Mouse (Mus musculus): ENCODE data around the gene Cacna2d3. TPM values are rescaled to one million over a fixed set of nuclear protein-coding genes. Genes with fewer than 3 reads are reported as not detected.

The Cacna2d3 gene
- polyA plus RNA-seq, 1 experiment: not detected

DNA sequence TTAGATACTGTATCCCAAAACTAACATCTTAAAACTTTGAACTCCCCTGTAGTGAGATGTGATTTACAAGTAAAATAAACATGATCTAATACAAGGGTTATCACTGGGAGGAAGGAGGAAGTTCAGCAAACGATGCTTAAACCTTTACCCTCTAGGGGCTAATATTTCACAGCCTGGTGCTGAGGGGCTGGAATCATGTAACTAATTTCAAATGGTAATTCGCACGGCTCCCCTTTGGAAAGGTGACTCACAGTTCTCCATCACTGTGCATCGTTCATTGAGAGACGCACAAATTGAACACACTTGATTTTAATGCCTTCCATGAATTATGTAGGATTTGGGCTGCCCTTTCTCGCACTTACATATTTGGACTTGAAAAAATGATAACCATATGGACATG is 767.6 kb downstream of the Cacna2d3 start:
- Histone ChIP-seq H3K4me3 (ENCODE audit: insufficient read depth, low read depth, low read length) (no peak overlapping the region), H3K4me1 (ENCODE audit: control insufficient read depth, insufficient read depth, low read length) (peaks cover 8% of the 10 kb centered on the region), H3K27ac (ENCODE audit: insufficient read depth, low read depth, low read length) (no peak overlapping the region)
- WGBS: 86% methylated on average over 6 of the region's 6 CpGs
- no peak for TF ChIP-seq CTCF (IDR thresholded peaks at IDR 0.05; ENCODE audit: insufficient read depth, low read depth, low read length)
- no peak for TF ChIP-seq POLR2A (IDR thresholded peaks at IDR 0.05; ENCODE audit: insufficient read depth, low read depth, low read length)

DNA sequence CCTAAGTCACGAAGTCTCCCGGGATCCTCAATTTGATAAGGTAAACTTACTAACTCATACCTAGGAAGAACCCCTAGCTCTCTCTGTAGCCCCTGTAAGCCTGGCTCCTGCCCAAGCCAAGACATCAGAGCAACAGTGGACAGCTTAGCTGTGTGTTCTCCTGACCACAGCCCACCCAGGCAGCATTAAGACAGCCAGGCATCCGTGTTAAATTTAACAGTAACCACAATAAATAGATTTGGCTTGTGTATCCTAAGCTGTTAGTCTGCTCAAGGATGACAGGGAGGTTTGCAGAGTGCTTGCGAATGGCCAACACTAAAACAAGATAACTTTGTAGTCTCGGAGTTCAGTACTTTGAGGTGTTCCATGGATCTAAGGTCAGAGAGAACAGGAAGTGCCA is 768.3 kb downstream of the Cacna2d3 start:
- TF ChIP-seq CTCF (IDR thresholded peaks at IDR 0.05; ENCODE audit: insufficient read depth, low read depth, low read length) (no peak), POLR2A (IDR thresholded peaks at IDR 0.05; ENCODE audit: insufficient read depth, low read depth, low read length) (no peak)
- H3K4me1 ChIP-seq (ENCODE audit: control insufficient read depth, insufficient read depth, low read length): peaks cover 4% of the 10 kb centered on the region; the same call in 1 of the 2 replicates
- no peak overlapping the region for H3K27ac ChIP-seq (ENCODE audit: insufficient read depth, low read depth, low read length)
- WGBS: 87% methylated on average over 5 of the region's 5 CpGs
- H3K4me3 ChIP-seq (ENCODE audit: insufficient read depth, low read depth, low read length): no peak overlapping the region

DNA sequence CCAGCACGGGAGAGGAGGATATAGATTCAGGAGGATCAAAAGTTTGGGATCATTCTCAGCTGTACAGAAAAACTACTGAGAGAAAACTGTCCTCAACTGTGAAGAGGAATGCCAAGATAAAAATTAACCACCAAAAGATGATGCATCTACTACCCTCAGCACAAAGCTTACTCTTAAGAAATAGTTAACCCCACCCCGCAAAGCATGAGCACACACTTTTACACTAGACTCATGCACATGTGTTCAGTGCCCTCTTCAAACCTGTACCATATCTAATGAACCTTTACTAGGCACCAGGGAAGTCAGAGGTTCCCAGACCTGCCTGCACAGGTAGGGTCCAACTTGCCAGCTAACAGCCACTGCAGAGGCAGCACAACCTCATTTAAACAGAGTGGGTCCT is 771.2 kb downstream of the Cacna2d3 start:
- Histone ChIP-seq H3K4me1 (ENCODE audit: control insufficient read depth, insufficient read depth, low read length) (peaks cover 9% of the 10 kb centered on the region; the same call in 1 of the 2 replicates), H3K27ac (ENCODE audit: insufficient read depth, low read depth, low read length) (peak overlapping the region; percentile 38; the same call in 1 of the 2 replicates), H3K4me3 (ENCODE audit: insufficient read depth, low read depth, low read length) (no peak overlapping the region)
- TF ChIP-seq POLR2A (IDR thresholded peaks at IDR 0.05; ENCODE audit: insufficient read depth, low read depth, low read length): no peak
- TF ChIP-seq CTCF (IDR thresholded peaks at IDR 0.05; ENCODE audit: insufficient read depth, low read depth, low read length): no peak
- WGBS: 87% methylated on average over 2 of the region's 2 CpGs

DNA sequence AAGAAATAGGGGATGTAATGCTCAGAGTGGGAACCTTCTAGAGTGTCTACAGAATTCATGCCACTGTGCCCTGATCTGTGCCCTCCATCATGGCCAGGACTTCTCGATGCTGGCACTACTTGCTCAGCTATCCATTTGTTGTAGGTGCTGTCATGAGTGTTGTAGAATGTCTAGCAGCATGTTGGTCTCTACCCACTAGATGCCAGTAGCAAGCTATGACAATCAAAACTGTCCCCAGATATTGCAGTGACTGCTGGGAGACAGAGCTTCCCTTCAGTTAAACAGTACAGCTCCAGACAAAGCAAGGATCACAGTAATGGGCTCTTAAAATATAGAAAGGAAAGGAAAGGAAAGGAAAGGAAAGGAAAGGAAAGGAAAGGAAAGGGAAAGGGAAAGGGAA is 771.9 kb downstream of the Cacna2d3 start:
- no peak overlapping the region for H3K4me3 ChIP-seq (ENCODE audit: insufficient read depth, low read depth, low read length)
- 81% methylated on average over 1 of the region's 1 CpGs for WGBS
- TF ChIP-seq CTCF (IDR thresholded peaks at IDR 0.05; ENCODE audit: insufficient read depth, low read depth, low read length) (no peak), POLR2A (IDR thresholded peaks at IDR 0.05; ENCODE audit: insufficient read depth, low read depth, low read length) (no peak)
- H3K27ac ChIP-seq (ENCODE audit: insufficient read depth, low read depth, low read length): peak overlapping the region; percentile 38; the same call in 1 of the 2 replicates
- peaks cover 9% of the 10 kb centered on the region; the same call in 1 of the 2 replicates for H3K4me1 ChIP-seq (ENCODE audit: control insufficient read depth, insufficient read depth, low read length)

DNA sequence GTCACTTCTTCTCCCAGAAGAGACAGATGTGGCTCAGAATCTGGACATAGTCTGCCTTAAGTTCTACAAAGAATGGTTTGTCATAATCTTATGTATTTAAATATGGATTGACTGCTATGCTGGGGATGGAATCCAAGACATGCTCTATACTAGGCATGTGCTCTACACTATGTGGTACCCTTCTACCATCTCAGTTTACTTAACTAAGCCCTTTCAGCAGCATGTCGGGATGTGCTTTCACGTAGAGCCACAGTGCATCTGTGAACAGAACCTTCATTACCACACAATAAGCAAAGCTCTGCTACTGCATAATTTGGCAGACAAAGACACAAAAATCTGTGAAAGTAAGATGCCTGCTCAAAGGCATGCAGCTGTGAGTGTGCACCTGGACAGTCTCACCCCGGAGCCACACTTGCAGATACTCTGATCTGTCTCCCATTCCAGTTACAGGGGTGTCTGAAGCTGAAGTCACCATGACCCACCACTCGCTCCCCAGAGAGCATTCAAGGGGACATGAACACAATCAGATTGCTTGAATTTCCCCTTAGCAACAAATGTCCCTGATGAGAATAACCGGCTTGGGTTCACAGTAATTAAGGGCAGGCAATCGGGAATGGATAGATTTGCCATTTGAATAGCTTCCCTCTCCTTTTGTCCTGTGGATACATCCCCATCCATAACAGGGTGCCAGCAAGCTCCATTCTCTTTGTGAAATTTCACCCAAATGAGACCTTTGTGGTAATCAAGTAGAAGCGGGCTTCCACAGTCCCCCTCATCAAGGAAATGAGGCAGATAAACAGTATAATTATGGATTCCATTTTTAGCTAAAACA is 773.4 kb downstream of the Cacna2d3 start:
- Histone ChIP-seq H3K27ac (ENCODE audit: insufficient read depth, low read depth, low read length) (peak overlapping the region; percentile 85), H3K4me1 (ENCODE audit: control insufficient read depth, insufficient read depth, low read length) (peaks cover 11% of the 10 kb centered on the region; the same call in 1 of the 2 replicates), H3K4me3 (ENCODE audit: insufficient read depth, low read depth, low read length) (no peak overlapping the region)
- WGBS: 25% methylated on average over 7 of the region's 7 CpGs
- TF ChIP-seq POLR2A (IDR thresholded peaks at IDR 0.05; ENCODE audit: insufficient read depth, low read depth, low read length) (no peak), CTCF (IDR thresholded peaks at IDR 0.05; ENCODE audit: insufficient read depth, low read depth, low read length) (no peak)

DNA sequence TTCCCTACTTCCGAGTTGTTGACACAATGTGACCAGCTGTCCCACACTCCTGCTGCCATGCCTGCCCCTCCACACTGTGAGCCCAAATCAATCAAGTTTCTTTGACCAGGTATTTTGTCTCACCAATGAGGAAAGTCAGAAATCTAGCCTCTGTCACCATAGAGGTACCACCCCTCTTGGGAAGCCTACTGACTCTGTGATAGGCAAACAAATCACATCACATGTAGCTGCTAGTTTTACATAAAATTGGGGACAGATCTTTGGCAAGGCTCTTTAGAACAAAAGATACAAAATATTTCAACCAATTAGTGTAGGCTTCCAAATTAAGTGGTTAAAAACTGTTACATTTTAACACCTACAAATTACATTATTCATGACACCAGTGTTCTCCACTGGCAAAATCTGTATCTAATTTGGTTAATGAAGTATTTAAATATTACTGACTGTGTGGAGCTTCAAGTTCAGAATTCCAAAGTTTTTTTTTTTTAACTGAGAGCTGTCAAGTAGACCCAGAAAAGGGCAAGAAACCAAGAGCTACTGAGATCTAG is 788.8 kb downstream of the Cacna2d3 start:
- no peak for TF ChIP-seq CTCF (IDR thresholded peaks at IDR 0.05; ENCODE audit: insufficient read depth, low read depth, low read length)
- no peak for TF ChIP-seq POLR2A (IDR thresholded peaks at IDR 0.05; ENCODE audit: insufficient read depth, low read depth, low read length)
- H3K27ac ChIP-seq (ENCODE audit: insufficient read depth, low read depth, low read length): no peak overlapping the region
- 97% methylated on average over 1 of the region's 1 CpGs for WGBS
- H3K4me3 ChIP-seq (ENCODE audit: insufficient read depth, low read depth, low read length): no peak overlapping the region
- H3K4me1 ChIP-seq (ENCODE audit: control insufficient read depth, insufficient read depth, low read length): peaks cover 8% of the 10 kb centered on the region

- 88% methylated on average over 12 of the region's 12 CpGs for WGBS
Observed at GRCm38 (mm10) chr14:28923180-28923961, 798.3 kb downstream of the Cacna2d3 start.

DNA sequence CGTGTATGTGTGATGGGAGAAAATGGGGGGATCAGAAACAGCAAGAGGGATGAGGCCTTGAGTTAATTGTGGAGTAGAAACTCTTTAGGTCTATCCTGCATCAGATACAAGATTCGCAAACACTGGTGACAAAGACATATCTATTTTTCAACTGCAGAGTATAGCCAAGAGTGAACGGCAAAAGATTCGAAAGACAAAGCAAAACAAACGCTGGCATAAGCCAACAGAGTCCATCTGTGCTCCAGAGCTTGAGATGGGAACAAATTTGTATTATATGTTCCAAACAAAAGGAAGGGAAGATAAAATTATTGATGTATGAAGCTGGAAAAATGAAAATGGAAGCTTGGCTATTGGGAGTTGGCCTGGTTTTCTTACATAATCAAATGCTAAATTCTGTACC is 802.8 kb downstream of the Cacna2d3 start:
- Histone ChIP-seq H3K4me3 (ENCODE audit: insufficient read depth, low read depth, low read length) (no peak overlapping the region), H3K27ac (ENCODE audit: insufficient read depth, low read depth, low read length) (no peak overlapping the region), H3K4me1 (ENCODE audit: control insufficient read depth, insufficient read depth, low read length) (no peaks in the 10 kb centered on the region)
- TF ChIP-seq CTCF (IDR thresholded peaks at IDR 0.05; ENCODE audit: insufficient read depth, low read depth, low read length): no peak
- WGBS: 53% methylated on average over 5 of the region's 5 CpGs

More at GRCm38 (mm10) chr14:28923180-28923961, 798.3 kb downstream of the Cacna2d3 start:
- no peak for TF ChIP-seq CTCF (IDR thresholded peaks at IDR 0.05; ENCODE audit: insufficient read depth, low read depth, low read length)
- no peak for TF ChIP-seq POLR2A (IDR thresholded peaks at IDR 0.05; ENCODE audit: insufficient read depth, low read depth, low read length)
- Histone ChIP-seq H3K4me3 (ENCODE audit: insufficient read depth, low read depth, low read length) (no peak overlapping the region), H3K4me1 (ENCODE audit: control insufficient read depth, insufficient read depth, low read length) (no peaks in the 10 kb centered on the region), H3K27ac (ENCODE audit: insufficient read depth, low read depth, low read length) (no peak overlapping the region)

- Histone ChIP-seq H3K27ac (ENCODE audit: insufficient read depth, low read depth, low read length) (no peak overlapping the region), H3K4me3 (ENCODE audit: insufficient read depth, low read depth, low read length) (no peak overlapping the region), H3K4me1 (ENCODE audit: control insufficient read depth, insufficient read depth, low read length) (no peaks in the 10 kb centered on the region)
- TF ChIP-seq CTCF (IDR thresholded peaks at IDR 0.05; ENCODE audit: insufficient read depth, low read depth, low read length) (no peak), POLR2A (IDR thresholded peaks at IDR 0.05; ENCODE audit: insufficient read depth, low read depth, low read length) (no peak)
- WGBS: 32% methylated on average over 1 of the region's 1 CpGs
Observed at GRCm38 (mm10) chr14:28915004-28915403, 806.7 kb downstream of the Cacna2d3 start.

All from olfactory bulb, adult 2 months (tissue).